Mouse (Mus musculus): ENCODE data around the gene Dmxl2. TPM values are rescaled to one million over a fixed set of nuclear protein-coding genes. Genes with fewer than 3 reads are reported as not detected.

The Dmxl2 gene
- total and polyA plus RNA-seq, 2 experiments from 2014 or later = 39.7 to 129 TPM

DNA sequence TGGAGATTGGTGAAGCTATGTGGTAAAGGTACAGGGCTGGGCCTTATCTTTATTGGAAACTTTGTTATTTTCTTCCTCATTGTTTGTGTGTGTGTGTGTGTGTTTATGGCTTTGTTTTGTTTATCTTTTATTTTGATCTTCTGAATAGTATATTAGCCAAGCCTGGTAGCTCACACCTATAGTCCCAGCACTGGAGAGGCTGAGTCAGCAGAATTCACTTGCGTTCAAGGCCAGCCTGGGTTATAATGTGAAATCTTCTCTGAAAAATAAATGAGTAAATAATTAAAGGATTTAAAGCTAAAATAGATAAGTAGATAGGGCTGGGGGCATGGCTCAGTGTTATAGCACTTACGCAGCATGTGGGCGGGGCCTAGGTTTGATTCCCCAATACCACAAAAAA is 36.8 kb upstream of the Dmxl2 start:
- WGBS = 94% methylated on average over 3 of the region's 3 CpGs
- TF ChIP-seq CTCF (IDR thresholded peaks at IDR 0.05; ENCODE audit: low read depth) = no peak
- H3K4me3 ChIP-seq (ENCODE audit: low read depth, low read length) = no peak overlapping the region
- DNase-seq = no peak
- H3K27ac ChIP-seq (ENCODE audit: low read depth, low read length) = no peak overlapping the region
- H3K27me3 ChIP-seq (ENCODE audit: insufficient read depth, low read length) = no peaks in the 10 kb centered on the region
- H3K4me1 ChIP-seq (ENCODE audit: insufficient read depth) = peaks cover 14% of the 10 kb centered on the region; the same call in 1 of the 2 replicates
- H3K4me2 ChIP-seq (ENCODE audit: low read depth) = no peak overlapping the region
- H3K36me3 ChIP-seq (ENCODE audit: insufficient read depth) = no peaks in the 10 kb centered on the region
- no peak for ATAC-seq
- no peak overlapping the region for H3K9ac ChIP-seq
- H3K9me3 ChIP-seq (ENCODE audit: low read length) = no peaks in the 10 kb centered on the region

DNA sequence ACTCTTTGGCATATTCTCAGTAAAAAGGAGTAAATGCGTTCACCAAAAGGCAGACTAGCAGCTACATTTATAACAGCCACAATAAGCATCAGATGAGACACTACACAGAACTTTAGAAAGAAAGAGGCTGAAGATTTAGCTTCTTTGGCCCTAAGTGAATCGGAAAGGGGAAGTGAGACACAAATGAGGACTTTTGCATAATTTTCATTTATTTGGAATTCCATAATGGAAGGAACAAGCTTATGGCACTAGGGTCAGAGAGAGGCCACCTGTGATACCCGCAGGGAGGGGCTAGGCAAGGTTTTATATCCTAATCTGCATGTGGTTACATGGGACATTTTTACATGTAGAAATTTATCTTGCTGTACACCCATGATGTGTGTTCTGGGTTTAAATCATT is 36.1 kb upstream of the Dmxl2 start:
- no peaks in the 10 kb centered on the region for H3K9me3 ChIP-seq (ENCODE audit: low read length)
- H3K36me3 ChIP-seq (ENCODE audit: insufficient read depth) = no peaks in the 10 kb centered on the region
- no peak overlapping the region for H3K4me3 ChIP-seq (ENCODE audit: low read depth, low read length)
- peaks cover 14% of the 10 kb centered on the region; the same call in 1 of the 2 replicates for H3K4me1 ChIP-seq (ENCODE audit: insufficient read depth)
- H3K27ac ChIP-seq (ENCODE audit: low read depth, low read length) = peak overlapping the region; percentile 69
- no peak for DNase-seq
- no peak overlapping the region for H3K4me2 ChIP-seq (ENCODE audit: low read depth)
- no peak overlapping the region for H3K9ac ChIP-seq
- 49% methylated on average over 3 of the region's 3 CpGs for WGBS
- ATAC-seq = no peak
- no peaks in the 10 kb centered on the region for H3K27me3 ChIP-seq (ENCODE audit: insufficient read depth, low read length)
- no peak for TF ChIP-seq CTCF (IDR thresholded peaks at IDR 0.05; ENCODE audit: low read depth)

DNA sequence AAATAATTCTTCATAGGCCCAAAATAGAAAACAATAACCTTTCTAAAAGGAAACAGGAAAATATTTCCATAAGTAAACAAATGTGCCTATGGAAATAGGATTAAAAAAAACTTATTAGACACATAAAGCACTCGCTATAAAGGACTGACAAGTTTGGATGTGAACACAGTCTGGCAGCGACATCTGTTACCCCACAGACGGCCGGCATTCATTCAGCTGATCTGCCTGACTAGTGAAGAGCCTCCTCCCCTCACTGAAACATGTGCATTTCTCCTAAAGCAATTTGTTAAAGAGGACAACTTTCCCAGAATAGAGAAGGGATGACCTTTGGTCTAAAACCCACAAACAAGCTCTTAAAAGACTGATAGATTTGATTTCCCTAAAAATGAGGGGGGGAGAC is 35.6 kb upstream of the Dmxl2 start:
- Histone ChIP-seq H3K36me3 (ENCODE audit: insufficient read depth) (no peaks in the 10 kb centered on the region), H3K4me1 (ENCODE audit: insufficient read depth) (peaks cover 14% of the 10 kb centered on the region; the same call in 1 of the 2 replicates), H3K4me3 (ENCODE audit: low read depth, low read length) (no peak overlapping the region), H3K27ac (ENCODE audit: low read depth, low read length) (peak overlapping the region; percentile 69), H3K9ac (no peak overlapping the region), H3K27me3 (ENCODE audit: insufficient read depth, low read length) (no peaks in the 10 kb centered on the region), H3K4me2 (ENCODE audit: low read depth) (no peak overlapping the region), H3K9me3 (ENCODE audit: low read length) (no peaks in the 10 kb centered on the region)
- 12% methylated on average over 4 of the region's 4 CpGs for WGBS
- ATAC-seq = peak; percentile 61
- no peak for TF ChIP-seq CTCF (IDR thresholded peaks at IDR 0.05; ENCODE audit: low read depth)
- peak; percentile 79 for DNase-seq

DNA sequence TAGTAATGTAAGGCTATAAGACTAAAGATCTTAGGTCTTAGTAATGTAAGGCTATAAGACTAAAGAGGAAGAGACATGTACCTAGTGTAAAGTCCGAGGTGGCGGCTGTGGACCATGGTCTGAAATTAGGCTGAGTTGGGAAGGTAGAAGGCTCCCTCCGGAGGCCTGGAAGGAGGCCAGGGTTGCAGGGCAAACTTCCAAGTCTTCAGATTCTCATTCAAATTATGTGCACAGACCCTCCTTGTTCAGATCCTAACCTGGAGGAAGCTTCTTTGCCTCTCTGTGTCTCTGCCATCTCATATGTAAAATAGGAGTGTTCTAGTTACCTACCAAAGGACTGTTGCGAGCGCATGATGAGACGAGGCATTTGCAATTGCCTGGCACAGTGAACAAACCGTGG is 34.8 kb upstream of the Dmxl2 start:
- ATAC-seq (no peak), DNase-seq (peak; percentile 56)
- H3K4me1 ChIP-seq (ENCODE audit: insufficient read depth) = peaks cover 14% of the 10 kb centered on the region; the same call in 1 of the 2 replicates
- TF ChIP-seq CTCF (IDR thresholded peaks at IDR 0.05; ENCODE audit: low read depth) = no peak
- 19% methylated on average over 7 of the region's 7 CpGs for WGBS
- H3K9ac ChIP-seq = no peak overlapping the region
- H3K4me3 ChIP-seq (ENCODE audit: low read depth, low read length) = no peak overlapping the region
- H3K27me3 ChIP-seq (ENCODE audit: insufficient read depth, low read length) = no peaks in the 10 kb centered on the region
- no peak overlapping the region for H3K4me2 ChIP-seq (ENCODE audit: low read depth)
- H3K27ac ChIP-seq (ENCODE audit: low read depth, low read length) = peak overlapping the region; percentile 69
- H3K36me3 ChIP-seq (ENCODE audit: insufficient read depth) = no peaks in the 10 kb centered on the region
- no peaks in the 10 kb centered on the region for H3K9me3 ChIP-seq (ENCODE audit: low read length)

DNA sequence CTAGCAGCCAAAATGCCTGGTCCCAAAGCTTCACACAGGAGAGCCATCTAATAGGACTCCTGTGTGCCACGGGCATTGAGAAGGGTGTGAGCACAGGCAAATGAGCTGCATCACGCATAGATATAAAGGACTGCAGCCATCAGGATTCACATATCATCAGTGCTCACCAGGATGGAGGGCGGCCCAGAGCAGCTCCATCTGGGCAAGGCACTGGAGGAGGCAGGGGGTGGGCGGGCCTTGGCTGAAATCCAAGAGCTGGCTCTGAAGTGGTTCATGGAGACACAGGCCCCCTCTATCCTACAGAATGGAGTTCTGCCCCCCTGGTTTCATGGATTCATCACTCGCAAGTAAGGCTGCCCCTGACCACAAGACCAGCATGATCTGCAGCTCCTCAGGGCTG is 32.5 kb upstream of the Dmxl2 start:
- H3K9me3 ChIP-seq (ENCODE audit: low read length) = no peaks in the 10 kb centered on the region
- WGBS = 27% methylated on average over 5 of the region's 5 CpGs
- ATAC-seq = peak; percentile 81
- peaks cover 14% of the 10 kb centered on the region; the same call in 1 of the 2 replicates for H3K4me1 ChIP-seq (ENCODE audit: insufficient read depth)
- no peak overlapping the region for H3K9ac ChIP-seq
- no peak overlapping the region for H3K4me3 ChIP-seq (ENCODE audit: low read depth, low read length)
- peak overlapping the region; percentile 66 for H3K27ac ChIP-seq (ENCODE audit: low read depth, low read length)
- no peak overlapping the region for H3K4me2 ChIP-seq (ENCODE audit: low read depth)
- no peaks in the 10 kb centered on the region for H3K36me3 ChIP-seq (ENCODE audit: insufficient read depth)
- no peaks in the 10 kb centered on the region for H3K27me3 ChIP-seq (ENCODE audit: insufficient read depth, low read length)
- no peak for TF ChIP-seq CTCF (IDR thresholded peaks at IDR 0.05; ENCODE audit: low read depth)
- peak; percentile 73 for DNase-seq

DNA sequence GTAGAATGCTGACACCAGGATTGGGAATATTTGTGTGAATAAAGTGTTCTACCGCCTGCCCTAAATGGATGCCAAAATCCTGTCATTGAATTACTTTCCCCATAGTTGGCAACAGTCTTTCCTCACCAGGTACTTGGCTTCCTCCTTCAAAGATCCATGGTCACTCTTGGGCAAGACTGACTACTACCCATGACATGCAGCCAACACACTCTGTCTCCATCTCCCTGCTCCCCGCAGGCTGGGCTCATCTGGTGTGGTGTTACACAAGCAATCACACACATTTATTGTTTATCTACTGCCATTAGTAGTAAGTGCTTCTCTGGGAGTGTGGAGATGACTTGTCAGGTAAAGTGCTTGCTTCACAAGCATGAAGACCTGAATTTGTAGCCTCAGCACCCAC is 31.5 kb upstream of the Dmxl2 start:
- Histone ChIP-seq H3K4me2 (ENCODE audit: low read depth) (no peak overlapping the region), H3K9ac (no peak overlapping the region), H3K4me1 (ENCODE audit: insufficient read depth) (peaks cover 14% of the 10 kb centered on the region; the same call in 1 of the 2 replicates), H3K27me3 (ENCODE audit: insufficient read depth, low read length) (no peaks in the 10 kb centered on the region), H3K27ac (ENCODE audit: low read depth, low read length) (no peak overlapping the region), H3K4me3 (ENCODE audit: low read depth, low read length) (no peak overlapping the region), H3K9me3 (ENCODE audit: low read length) (no peaks in the 10 kb centered on the region), H3K36me3 (ENCODE audit: insufficient read depth) (no peaks in the 10 kb centered on the region)
- 48% methylated on average over 2 of the region's 2 CpGs for WGBS
- ATAC-seq = no peak
- TF ChIP-seq CTCF (IDR thresholded peaks at IDR 0.05; ENCODE audit: low read depth) = no peak
- no peak for DNase-seq

DNA sequence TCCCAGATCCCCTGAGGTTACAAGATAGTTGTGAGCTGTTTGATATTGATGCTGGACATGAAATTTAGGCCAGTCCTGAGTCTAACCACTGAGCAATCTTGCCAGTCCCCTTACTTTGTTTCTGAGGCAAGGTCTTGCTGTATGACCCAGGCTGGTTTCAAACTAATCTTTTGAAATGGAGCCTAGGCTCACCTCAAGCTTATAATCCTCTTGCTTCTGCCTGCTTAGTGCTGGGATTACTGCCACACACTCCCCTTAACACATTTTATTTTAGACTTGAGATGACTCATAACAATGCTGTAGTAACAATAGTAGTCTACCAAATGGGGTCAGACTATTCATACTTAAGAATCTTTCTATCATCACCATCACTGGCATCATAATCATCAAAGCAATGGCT is 30.0 kb upstream of the Dmxl2 start:
- Histone ChIP-seq H3K27ac (ENCODE audit: low read depth, low read length) (no peak overlapping the region), H3K4me3 (ENCODE audit: low read depth, low read length) (no peak overlapping the region), H3K27me3 (ENCODE audit: insufficient read depth, low read length) (no peaks in the 10 kb centered on the region), H3K36me3 (ENCODE audit: insufficient read depth) (no peaks in the 10 kb centered on the region), H3K9me3 (ENCODE audit: low read length) (no peaks in the 10 kb centered on the region), H3K4me2 (ENCODE audit: low read depth) (no peak overlapping the region), H3K4me1 (ENCODE audit: insufficient read depth) (peaks cover 5% of the 10 kb centered on the region; the same call in 1 of the 2 replicates), H3K9ac (no peak overlapping the region)
- DNase-seq = no peak
- ATAC-seq = no peak
- no peak for TF ChIP-seq CTCF (IDR thresholded peaks at IDR 0.05; ENCODE audit: low read depth)

All from forebrain, postnatal 0 days (tissue).